Mouse (Mus musculus) liver, embryonic 14.5 days (tissue): ENCODE results near the gene Ebf4. TPM values are rescaled to one million over a fixed set of nuclear protein-coding genes. Genes with fewer than 3 reads are reported as not detected.

ENCODE experiments used
- ATAC-seq: fragments of 200-750 bp; cut with Nextera tagmentation; 2 replicates; pipeline ENCODE4 v1.8.0; 2017; ENCODE audit warnings: moderate number of reproducible peaks, mild to moderate bottlenecking, moderate library complexity; ENCODE audit not compliant: insufficient read depth
- DNase-seq, 3 experiments: peaks; one replicate each; pipeline ENCODE4 v3.0.0-alpha.2; 2012 to 2013; ENCODE audit warnings: low read depth in 3 of 3, low spot score in 3 of 3
- H3K27ac ChIP-seq: fragments of 300-500 bp; sonication (generic); 2 replicates; pipeline ENCODE4 v1.5.1; 2014; ENCODE audit warnings: moderate library complexity, mild to moderate bottlenecking, control low read depth, inconsistent platforms
- H3K27me3 ChIP-seq: fragments of 300-500 bp; sonication (generic); 2 replicates; pipeline ENCODE4 v1.6.1; 2014; ENCODE audit warnings: mild to moderate bottlenecking, low read length, moderate library complexity; ENCODE audit not compliant: control insufficient read depth, insufficient read depth
- H3K36me3 ChIP-seq: fragments of 300-500 bp; sonication (generic); replicated peaks from 2 replicates; pipeline ENCODE4 v1.6.1; 2014; ENCODE audit warnings: low read depth; ENCODE audit not compliant: control insufficient read depth, insufficient read depth
- H3K4me1 ChIP-seq, 2 experiments: fragments of 200-500 bp in 1 of 2; fragments of 300-500 bp in 1 of 2; sonication (generic) in 1 of 2; replicated peaks; 2 replicates each; pipeline ENCODE4 v1.6.1; 2012 to 2014; ENCODE audit warnings: antibody characterized with exemption in 1 of 2, inconsistent platforms in 1 of 2, low read length in 1 of 2; ENCODE audit not compliant: control insufficient read depth in 2 of 2, insufficient read depth in 2 of 2
- H3K4me2 ChIP-seq: fragments of 300-500 bp; sonication (generic); 2 replicates; pipeline ENCODE4 v1.6.1; 2014; ENCODE audit warnings: low read depth, mild to moderate bottlenecking, control low read depth, moderate library complexity
- H3K4me3 ChIP-seq, 2 experiments: fragments of 200-500 bp in 1 of 2; fragments of 300-500 bp in 1 of 2; sonication (generic) in 1 of 2; 2 replicates each; pipeline ENCODE4 v1.5.1; 2012 to 2014; ENCODE audit warnings: low read depth in 2 of 2, low read length in 2 of 2, mild to moderate bottlenecking in 2 of 2, control low read depth in 1 of 2, inconsistent platforms in 1 of 2, moderate library complexity in 1 of 2; ENCODE audit not compliant: insufficient read depth in 1 of 2
- H3K9ac ChIP-seq: fragments of 300-500 bp; sonication (generic); replicated peaks from 2 replicates; pipeline ENCODE4 v1.6.1; 2014; ENCODE audit warnings: mild to moderate bottlenecking, control low read depth, moderate library complexity
- H3K9me3 ChIP-seq: fragments of 300-500 bp; sonication (generic); 2 replicates; pipeline ENCODE4 v1.6.1; 2016; ENCODE audit warnings: low read length, mixed read lengths; ENCODE audit not compliant: control insufficient read depth
- CTCF ChIP-seq: IDR thresholded peaks from 2 replicates; pipeline ENCODE4 v1.5.1; 2016; ENCODE audit warnings: antibody characterized with exemption, low read depth, control low read depth
- EP300 ChIP-seq: IDR thresholded peaks from 2 replicates; pipeline ENCODE4 v1.6.1; 2016; ENCODE audit warnings: antibody characterized with exemption, low read depth
- WGBS: fragments of 180-500 bp; shearing (Covaris S2); extraction: QIAGEN DNeasy Blood & Tissue Kit; methylation state at CpG from one replicate; pipeline ENCODE4 v1.1.7; 2014; ENCODE audit not compliant: insufficient replicate concordance; 5-methylcytosine and 5-hydroxymethylcytosine counted together
- polyA plus RNA-seq, 2 experiments: library from polyadenylated mRNA; depleted of rRNA in 1 of 2; stranded (reverse) in 1 of 2; unstranded in 1 of 2; fragments of >200 nt; fragmentation: Nextera tagmentation in 1 of 2; extraction: Ambion mirVana in 1 of 2; gene quantifications; 2 replicates each; pipeline versions ENCODE4 v1.2.1 to v1.2.3; 2012 to 2014

Ebf4 gene
- polyA plus RNA-seq, 2 experiments = 0.32 TPM; not detected in 1

DNA sequence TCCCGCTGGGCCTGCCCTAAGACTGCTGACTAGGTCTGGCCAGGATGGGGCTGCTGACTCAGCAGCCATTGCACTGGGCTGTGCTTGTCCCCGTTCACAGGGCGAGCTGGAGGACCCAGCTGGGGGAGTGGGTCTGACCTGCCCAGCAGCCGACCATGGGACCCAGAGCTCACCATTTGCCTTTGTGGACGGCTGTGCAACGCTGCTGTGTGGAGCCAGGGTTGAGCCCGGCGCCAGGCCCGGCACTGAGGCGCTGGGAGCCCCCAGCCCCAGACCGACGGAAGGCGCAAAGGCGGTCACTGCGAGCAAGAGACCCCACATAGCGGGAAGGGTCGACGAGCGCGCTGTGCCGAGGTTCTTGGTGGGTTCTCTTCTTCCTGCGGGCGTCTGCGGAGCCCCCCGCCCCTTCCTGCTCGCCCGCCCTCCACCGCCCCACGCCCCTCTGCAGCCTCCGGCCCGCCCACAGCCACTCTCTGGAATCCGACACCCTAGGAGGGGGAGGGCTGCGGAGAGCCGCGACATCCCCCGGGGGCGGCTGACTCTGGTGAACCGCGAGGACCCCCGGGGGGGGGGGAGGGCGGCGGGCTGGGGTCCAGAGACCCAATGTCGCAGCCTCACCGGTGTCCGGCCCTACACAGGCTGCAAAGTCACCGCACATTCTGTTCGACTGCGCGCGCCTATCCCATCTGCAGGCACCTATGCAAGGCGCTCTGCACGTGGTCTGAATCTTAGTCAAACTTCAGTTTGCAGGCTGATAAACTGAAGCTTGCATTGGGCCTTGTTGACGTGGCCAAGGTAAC is 102.4 kb downstream of the Ebf4 start, which contains the start of gene Cpxm1:
Gene Cpxm1, minus strand, starts transcription at position 389 of the 800 bp plus-strand sequence.
- Histone ChIP-seq H3K27ac (no peak within 1 kb of the TSS), H3K9ac (no peak within 1 kb of the TSS), H3K4me3 (peak within 1 kb of the TSS; percentile 29 to 46), H3K27me3 (peaks cover 21% of the 10 kb centered on the region), H3K9me3 (no peaks in the 10 kb centered on the region), H3K4me2 (peak within 1 kb of the TSS; percentile 63), H3K36me3 (no peaks in the 10 kb centered on the region), H3K4me1 (no peaks in the 10 kb centered on the region)
- WGBS = 3% methylated on average over 49 of the region's 53 CpGs
- no peak for TF ChIP-seq EP300
- TF ChIP-seq CTCF = no peak
- peak; percentile 43; the same call in 1 of the 2 replicates for ATAC-seq
- DNase-seq = no peak

DNA sequence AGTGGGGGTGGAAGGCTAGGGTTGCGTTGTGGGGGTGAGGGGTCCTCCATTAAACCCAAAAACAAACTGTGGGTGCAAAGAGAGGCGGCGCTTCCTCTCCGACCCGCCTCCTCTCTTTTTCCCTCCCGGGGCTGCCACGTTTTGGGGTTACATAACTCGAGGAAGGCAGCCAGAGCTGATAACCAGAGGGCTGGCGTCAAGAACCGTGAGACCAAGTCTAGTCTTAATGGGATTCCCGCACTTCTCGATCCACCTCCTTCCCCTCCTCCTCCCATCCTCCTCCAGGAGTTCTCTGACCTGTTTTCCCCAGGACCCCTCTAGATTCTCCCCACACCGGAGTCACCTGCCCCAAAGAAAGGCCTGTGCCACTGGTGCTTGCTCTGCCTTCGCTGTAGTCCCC is 103.1 kb downstream of the Ebf4 start:
- ATAC-seq = no peak
- WGBS = 13% methylated on average over 14 of the region's 14 CpGs
- H3K9ac ChIP-seq = no peak overlapping the region

DNA sequence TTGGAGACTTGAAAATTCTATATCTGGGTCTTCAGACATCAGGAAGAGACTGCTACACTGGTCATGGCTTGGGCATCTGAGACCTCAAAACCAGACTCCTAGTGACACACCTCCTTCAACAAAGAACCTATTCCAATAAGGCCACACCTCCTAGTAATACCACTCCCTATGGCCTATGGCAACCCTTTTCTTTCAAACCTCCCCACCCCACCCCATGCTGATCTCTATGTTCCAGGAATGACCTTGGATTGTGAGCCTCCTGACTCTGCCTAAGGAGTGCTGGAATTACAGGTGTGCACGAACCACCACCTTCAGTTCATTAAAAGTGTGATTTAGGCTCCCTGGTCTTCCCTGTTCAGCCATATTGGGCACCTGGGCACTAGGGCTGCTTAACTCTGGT is 105.1 kb downstream of the Ebf4 start:
- 50% methylated on average over 1 of the region's 1 CpGs for WGBS
- Histone ChIP-seq H3K4me2 (no peak overlapping the region), H3K9ac (no peak overlapping the region), H3K4me1 (no peaks in the 10 kb centered on the region), H3K36me3 (no peaks in the 10 kb centered on the region), H3K27ac (no peak overlapping the region), H3K27me3 (peaks cover 21% of the 10 kb centered on the region), H3K4me3 (no peak overlapping the region), H3K9me3 (no peaks in the 10 kb centered on the region)
- DNase-seq = no peak
- no peak for TF ChIP-seq EP300
- TF ChIP-seq CTCF = no peak
- ATAC-seq = no peak

More for the DNA sequence above, 103.1 kb downstream of the Ebf4 start:
- no peak for DNase-seq
- Histone ChIP-seq H3K27ac (no peak overlapping the region), H3K4me2 (peak overlapping the region; percentile 63), H3K36me3 (no peaks in the 10 kb centered on the region), H3K4me1 (no peaks in the 10 kb centered on the region), H3K4me3 (no peak overlapping the region), H3K9me3 (no peaks in the 10 kb centered on the region), H3K27me3 (peaks cover 21% of the 10 kb centered on the region)
- TF ChIP-seq CTCF (no peak), EP300 (no peak)

DNA sequence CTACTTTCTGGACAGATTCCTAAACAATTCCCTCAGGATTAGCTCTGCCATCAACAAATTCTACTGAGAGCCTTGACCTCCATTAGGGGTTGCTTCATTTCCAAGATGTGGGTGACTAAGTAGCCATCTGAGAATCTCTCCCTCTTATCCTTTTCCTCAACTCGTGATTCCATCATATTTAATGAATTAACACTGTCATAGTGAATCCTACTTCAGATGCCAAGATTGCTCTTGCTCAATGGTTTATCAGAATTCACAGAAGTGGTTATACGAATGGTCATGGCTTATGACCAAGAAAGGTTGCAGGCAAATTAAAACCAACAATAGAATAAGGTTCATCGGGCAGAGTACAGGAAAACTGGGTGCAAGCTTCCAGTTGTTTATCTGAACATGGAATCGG is 106.9 kb downstream of the Ebf4 start:
- WGBS = 60% methylated on average over 4 of the region's 4 CpGs
- H3K36me3 ChIP-seq = no peaks in the 10 kb centered on the region
- no peak overlapping the region for H3K4me2 ChIP-seq
- no peak overlapping the region for H3K9ac ChIP-seq
- no peaks in the 10 kb centered on the region for H3K4me1 ChIP-seq
- no peak overlapping the region for H3K27ac ChIP-seq
- DNase-seq (no peak), ATAC-seq (no peak)
- peaks cover 16% of the 10 kb centered on the region for H3K27me3 ChIP-seq
- TF ChIP-seq CTCF = no peak
- no peak for TF ChIP-seq EP300
- no peaks in the 10 kb centered on the region for H3K9me3 ChIP-seq
- H3K4me3 ChIP-seq = no peak overlapping the region

DNA sequence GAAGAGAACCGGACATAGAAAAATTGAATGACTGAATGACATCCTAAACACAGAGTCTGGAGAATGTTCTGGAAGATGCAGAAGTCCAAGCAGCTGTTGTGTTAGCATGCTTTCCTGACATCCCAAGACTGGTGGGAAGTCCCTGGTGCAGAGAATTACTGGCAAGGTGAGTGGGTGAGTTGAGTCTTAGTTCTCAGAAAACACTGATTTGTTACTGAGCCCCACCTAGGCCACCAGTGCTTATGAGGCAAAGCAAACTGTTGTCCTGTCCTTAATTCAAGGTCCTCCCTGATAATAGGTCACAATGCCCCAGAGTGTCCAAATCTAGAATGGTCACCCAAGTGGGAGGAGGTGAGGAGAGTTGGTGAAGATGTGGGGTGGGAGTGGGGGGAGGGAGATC is 110.0 kb downstream of the Ebf4 start, which contains the start of the genes Gm28372 and 1700020A23Rik:
Gene Gm28372, plus strand, starts transcription at position 301 of the 400 bp plus-strand sequence.
Gene 1700020A23Rik, plus strand, starts transcription at position 321 of the 400 bp plus-strand sequence.
- Histone ChIP-seq H3K4me3 (no peak within 1 kb of the TSS), H3K9me3 (no peaks in the 10 kb centered on the region), H3K4me1 (no peaks in the 10 kb centered on the region), H3K4me2 (no peak within 1 kb of the TSS), H3K27me3 (no peaks in the 10 kb centered on the region), H3K9ac (no peak within 1 kb of the TSS), H3K27ac (no peak within 1 kb of the TSS), H3K36me3 (no peaks in the 10 kb centered on the region)
- DNase-seq (no peak), ATAC-seq (no peak)
- WGBS = 60% methylated on average over 1 of the region's 1 CpGs
- TF ChIP-seq CTCF = no peak
- TF ChIP-seq EP300 = no peak
